Mouse (Mus musculus) cortical plate, adult 2 months (tissue): ENCODE measurements around the gene Mesp1.

Source experiments
- CTCF ChIP-seq: fragments of 200-500 bp; IDR thresholded peaks from 2 replicates; pipeline ENCODE4 v1.5.1; 2011; ENCODE audit warnings: mild to moderate bottlenecking, control low read depth, low read length; ENCODE audit not compliant: insufficient read depth; ENCODE audit errors: extremely low read depth
- POLR2A ChIP-seq: fragments of 200-500 bp; IDR thresholded peaks from 2 replicates; pipeline ENCODE4 v1.6.1; 2011; ENCODE audit warnings: mild to moderate bottlenecking, low read length, control low read depth; ENCODE audit not compliant: insufficient read depth; ENCODE audit errors: extremely low read depth

DNA sequence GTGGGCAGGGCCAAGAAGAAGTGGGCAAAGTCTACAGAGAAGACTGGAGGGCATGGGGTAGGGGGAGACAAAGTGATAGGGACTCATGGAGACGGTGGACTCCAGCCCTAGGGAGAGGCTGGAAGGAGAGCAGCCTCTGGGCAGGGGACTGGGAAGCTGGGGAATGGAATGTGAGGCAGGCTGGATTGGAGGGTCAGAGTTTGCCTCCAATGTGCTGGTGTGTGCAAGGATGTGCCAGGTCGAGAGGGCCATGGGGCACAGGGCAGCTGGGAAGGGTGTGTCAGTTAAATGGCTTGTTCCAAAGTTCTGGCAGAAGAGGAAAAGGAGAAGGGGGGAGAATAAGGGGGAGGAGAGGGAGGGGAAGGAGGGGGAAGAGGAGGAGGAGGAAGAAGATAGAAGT is 43.7 kb upstream of the Mesp1 start:
- TF ChIP-seq POLR2A (no peak), CTCF (no peak)
